Mouse (Mus musculus) intestine, embryonic 15.5 days (tissue): ENCODE measurements around the gene 9330182L06Rik. TPM values are rescaled to one million over a fixed set of nuclear protein-coding genes. Genes with fewer than 3 reads are reported as not detected.

ENCODE experiments used
- ATAC-seq: fragments of 200-750 bp; cut with Nextera tagmentation; 2 replicates; pipeline ENCODE4 v1.8.0; 2017; ENCODE audit warnings: moderate TSS enrichment, moderate library complexity
- H3K27ac ChIP-seq: fragments of 300-500 bp; sonication (generic); 2 replicates; pipeline ENCODE4 v1.5.1; 2015; ENCODE audit warnings: mild to moderate bottlenecking, inconsistent platforms
- H3K27me3 ChIP-seq: fragments of 300-500 bp; sonication (generic); replicated peaks from 2 replicates; pipeline ENCODE4 v1.6.1; 2015; ENCODE audit warnings: inconsistent platforms
- H3K36me3 ChIP-seq: fragments of 300-500 bp; sonication (generic); 2 replicates; pipeline ENCODE4 v1.6.1; 2015; ENCODE audit warnings: inconsistent platforms
- H3K4me1 ChIP-seq: fragments of 300-500 bp; sonication (generic); replicated peaks from 2 replicates; pipeline ENCODE4 v1.6.1; 2015; ENCODE audit warnings: inconsistent platforms
- H3K4me2 ChIP-seq: fragments of 300-500 bp; sonication (generic); replicated peaks from 2 replicates; pipeline ENCODE4 v1.6.1; 2015; ENCODE audit warnings: mild to moderate bottlenecking, inconsistent platforms
- H3K4me3 ChIP-seq: fragments of 300-500 bp; sonication (generic); replicated peaks from 2 replicates; pipeline ENCODE4 v1.5.1; 2015; ENCODE audit warnings: inconsistent platforms
- H3K9ac ChIP-seq: fragments of 300-500 bp; sonication (generic); 2 replicates; pipeline ENCODE4 v1.6.1; 2015; ENCODE audit warnings: inconsistent platforms
- H3K9me3 ChIP-seq: fragments of 300-500 bp; sonication (generic); 2 replicates; pipeline ENCODE4 v1.6.1; 2016; ENCODE audit warnings: inconsistent platforms
- WGBS: fragments of 180-500 bp; shearing (Covaris S2); methylation state at CpG from one replicate; pipeline ENCODE4 v1.1.7; 2015; 5-methylcytosine and 5-hydroxymethylcytosine counted together
- polyA plus RNA-seq: library from polyadenylated mRNA; unstranded; fragments of >200 nt; fragmentation: Nextera tagmentation; extraction: Ambion mirVana; gene quantifications from 2 replicates; pipeline ENCODE4 v1.2.1, GENCODE M21; 2015

Gene 9330182L06Rik
- polyA plus RNA-seq, 1 experiment from 2014 or later = 2.5 TPM

- no peak overlapping the region for H3K4me3 ChIP-seq
- H3K27ac ChIP-seq = no peak overlapping the region
- H3K36me3 ChIP-seq = no peaks in the 10 kb centered on the region
- no peaks in the 10 kb centered on the region for H3K9me3 ChIP-seq
- H3K9ac ChIP-seq = no peak overlapping the region
- ATAC-seq = no peak
- H3K27me3 ChIP-seq = no peaks in the 10 kb centered on the region
- no peak overlapping the region for H3K4me2 ChIP-seq
- WGBS = 79% methylated on average over 8 of the region's 8 CpGs
- no peaks in the 10 kb centered on the region for H3K4me1 ChIP-seq
Measured at GRCm38 (mm10) chr5:9339511-9340173, 73.7 kb downstream of the 9330182L06Rik start.

- no peak for ATAC-seq
- Histone ChIP-seq H3K4me3 (no peak overlapping the region), H3K9me3 (no peaks in the 10 kb centered on the region), H3K4me2 (no peak overlapping the region), H3K9ac (no peak overlapping the region), H3K4me1 (no peaks in the 10 kb centered on the region), H3K27ac (no peak overlapping the region), H3K27me3 (no peaks in the 10 kb centered on the region), H3K36me3 (no peaks in the 10 kb centered on the region)
- 64% methylated on average over 5 of the region's 5 CpGs for WGBS
Measured at GRCm38 (mm10) chr5:9344581-9344980, 78.7 kb downstream of the 9330182L06Rik start.

- no peaks in the 10 kb centered on the region for H3K4me1 ChIP-seq
- WGBS = 73% methylated on average over 10 of the region's 10 CpGs
- H3K9me3 ChIP-seq = no peaks in the 10 kb centered on the region
- no peaks in the 10 kb centered on the region for H3K36me3 ChIP-seq
- no peaks in the 10 kb centered on the region for H3K27me3 ChIP-seq
- no peak overlapping the region for H3K27ac ChIP-seq
- ATAC-seq = peak; percentile 12; the same call in 1 of the 2 replicates
- H3K9ac ChIP-seq = no peak overlapping the region
- H3K4me2 ChIP-seq = no peak overlapping the region
- H3K4me3 ChIP-seq = no peak overlapping the region
Measured at GRCm38 (mm10) chr5:9345038-9345617, 79.2 kb downstream of the 9330182L06Rik start.

- no peak for ATAC-seq
- Histone ChIP-seq H3K4me3 (no peak overlapping the region), H3K36me3 (no peaks in the 10 kb centered on the region), H3K27ac (no peak overlapping the region), H3K9me3 (no peaks in the 10 kb centered on the region), H3K4me2 (no peak overlapping the region), H3K27me3 (no peaks in the 10 kb centered on the region), H3K4me1 (no peaks in the 10 kb centered on the region), H3K9ac (no peak overlapping the region)
- 81% methylated on average over 3 of the region's 3 CpGs for whole genome bisulfite sequencing
Measured at GRCm38 (mm10) chr5:9345625-9346024, 79.7 kb downstream of the 9330182L06Rik start.

- no peak for ATAC-seq
- Histone ChIP-seq H3K9me3 (no peaks in the 10 kb centered on the region), H3K9ac (no peak overlapping the region), H3K4me3 (no peak overlapping the region), H3K27me3 (no peaks in the 10 kb centered on the region), H3K4me1 (no peaks in the 10 kb centered on the region), H3K4me2 (no peak overlapping the region), H3K36me3 (no peaks in the 10 kb centered on the region), H3K27ac (no peak overlapping the region)
- 73% methylated on average over 4 of the region's 4 CpGs for WGBS
Measured at GRCm38 (mm10) chr5:9346510-9346909, 80.6 kb downstream of the 9330182L06Rik start.

GRCm38 (mm10) chr5:9352163-9352562 lies 86.2 kb downstream of the 9330182L06Rik start:
- no peaks in the 10 kb centered on the region for H3K27me3 ChIP-seq
- no peak overlapping the region for H3K4me2 ChIP-seq
- H3K9me3 ChIP-seq = no peaks in the 10 kb centered on the region
- no peaks in the 10 kb centered on the region for H3K36me3 ChIP-seq
- no peak overlapping the region for H3K4me3 ChIP-seq
- no peak overlapping the region for H3K9ac ChIP-seq
- no peaks in the 10 kb centered on the region for H3K4me1 ChIP-seq
- ATAC-seq = no peak
- WGBS = 76% methylated on average over 5 of the region's 5 CpGs
- H3K27ac ChIP-seq = no peak overlapping the region

GRCm38 (mm10) chr5:9352646-9353045 lies 86.7 kb downstream of the 9330182L06Rik start:
- Histone ChIP-seq H3K27ac (no peak overlapping the region), H3K27me3 (no peaks in the 10 kb centered on the region), H3K9me3 (no peaks in the 10 kb centered on the region), H3K4me3 (no peak overlapping the region), H3K9ac (no peak overlapping the region), H3K4me2 (no peak overlapping the region), H3K4me1 (no peaks in the 10 kb centered on the region), H3K36me3 (no peaks in the 10 kb centered on the region)
- no peak for ATAC-seq
- WGBS = 58% methylated on average over 1 of the region's 1 CpGs

- 90% methylated on average over 1 of the region's 1 CpGs for WGBS
- Histone ChIP-seq H3K36me3 (no peaks in the 10 kb centered on the region), H3K4me1 (no peaks in the 10 kb centered on the region), H3K4me3 (no peak overlapping the region), H3K4me2 (no peak overlapping the region), H3K9ac (no peak overlapping the region), H3K27ac (no peak overlapping the region), H3K27me3 (no peaks in the 10 kb centered on the region), H3K9me3 (no peaks in the 10 kb centered on the region)
- ATAC-seq = no peak
Measured at GRCm38 (mm10) chr5:9354257-9354656, 88.3 kb downstream of the 9330182L06Rik start.

- no peaks in the 10 kb centered on the region for H3K9me3 ChIP-seq
- no peak overlapping the region for H3K4me2 ChIP-seq
- WGBS = 55% methylated on average over 2 of the region's 2 CpGs
- ATAC-seq = no peak
- no peaks in the 10 kb centered on the region for H3K4me1 ChIP-seq
- H3K27me3 ChIP-seq = no peaks in the 10 kb centered on the region
- H3K27ac ChIP-seq = no peak overlapping the region
- no peak overlapping the region for H3K4me3 ChIP-seq
- H3K36me3 ChIP-seq = no peaks in the 10 kb centered on the region
- no peak overlapping the region for H3K9ac ChIP-seq
Measured at GRCm38 (mm10) chr5:9358076-9358475, 92.2 kb downstream of the 9330182L06Rik start.

- H3K9ac ChIP-seq = no peak overlapping the region
- no peak overlapping the region for H3K4me2 ChIP-seq
- H3K27me3 ChIP-seq = no peaks in the 10 kb centered on the region
- no peak for ATAC-seq
- no peaks in the 10 kb centered on the region for H3K9me3 ChIP-seq
- H3K4me1 ChIP-seq = no peaks in the 10 kb centered on the region
- H3K27ac ChIP-seq = no peak overlapping the region
- 83% methylated on average over 7 of the region's 7 CpGs for WGBS
- H3K4me3 ChIP-seq = no peak overlapping the region
- no peaks in the 10 kb centered on the region for H3K36me3 ChIP-seq
Measured at GRCm38 (mm10) chr5:9361982-9362661, 96.2 kb downstream of the 9330182L06Rik start.

GRCm38 (mm10) chr5:9364937-9365336 lies 99.0 kb downstream of the 9330182L06Rik start:
- H3K27me3 ChIP-seq = no peaks in the 10 kb centered on the region
- H3K36me3 ChIP-seq = no peaks in the 10 kb centered on the region
- no peak for ATAC-seq
- H3K9me3 ChIP-seq = no peaks in the 10 kb centered on the region
- 59% methylated on average over 1 of the region's 1 CpGs for WGBS
- no peaks in the 10 kb centered on the region for H3K4me1 ChIP-seq
- no peak overlapping the region for H3K9ac ChIP-seq
- H3K27ac ChIP-seq = no peak overlapping the region
- H3K4me2 ChIP-seq = no peak overlapping the region
- no peak overlapping the region for H3K4me3 ChIP-seq

GRCm38 (mm10) chr5:9367920-9368692 lies 102.2 kb downstream of the 9330182L06Rik start:
- no peaks in the 10 kb centered on the region for H3K4me1 ChIP-seq
- no peaks in the 10 kb centered on the region for H3K9me3 ChIP-seq
- no peaks in the 10 kb centered on the region for H3K27me3 ChIP-seq
- no peak overlapping the region for H3K27ac ChIP-seq
- no peaks in the 10 kb centered on the region for H3K36me3 ChIP-seq
- no peak overlapping the region for H3K4me2 ChIP-seq
- no peak overlapping the region for H3K4me3 ChIP-seq
- ATAC-seq = no peak
- 72% methylated on average over 11 of the region's 11 CpGs for WGBS
- no peak overlapping the region for H3K9ac ChIP-seq
